Mouse (Mus musculus): ENCODE data around the gene Ttl. TPM values are rescaled to one million over a fixed set of nuclear protein-coding genes. Genes with fewer than 3 reads are reported as not detected.

The Ttl gene
- polyA plus RNA-seq, 1 experiment from 2014 or later = 46.9 TPM

- Histone ChIP-seq H3K27ac (ENCODE audit: low read depth, low read length) (no peak overlapping the region), H3K9ac (ENCODE audit: low read depth, low read length) (no peak overlapping the region), H3K4me1 (ENCODE audit: control insufficient read depth, insufficient read depth, low read depth, low read length) (peaks cover 23% of the 10 kb centered on the region), H3K36me3 (ENCODE audit: control insufficient read depth, insufficient read depth, low read length) (no peaks in the 10 kb centered on the region), H3K4me2 (ENCODE audit: low read length) (no peak overlapping the region), H3K4me3 (ENCODE audit: low read length) (no peak overlapping the region), H3K9me3 (ENCODE audit: control insufficient read depth, low read length) (no peaks in the 10 kb centered on the region), H3K27me3 (replicated peaks; ENCODE audit: control insufficient read depth, insufficient read depth, low read length) (no peaks in the 10 kb centered on the region)
- 90% methylated on average over 3 of the region's 3 CpGs for WGBS
- ATAC-seq = no peak
These were observed 4.6 kb downstream of the Ttl start for GRCm38 (mm10) chr2:129070296-129070695.

DNA sequence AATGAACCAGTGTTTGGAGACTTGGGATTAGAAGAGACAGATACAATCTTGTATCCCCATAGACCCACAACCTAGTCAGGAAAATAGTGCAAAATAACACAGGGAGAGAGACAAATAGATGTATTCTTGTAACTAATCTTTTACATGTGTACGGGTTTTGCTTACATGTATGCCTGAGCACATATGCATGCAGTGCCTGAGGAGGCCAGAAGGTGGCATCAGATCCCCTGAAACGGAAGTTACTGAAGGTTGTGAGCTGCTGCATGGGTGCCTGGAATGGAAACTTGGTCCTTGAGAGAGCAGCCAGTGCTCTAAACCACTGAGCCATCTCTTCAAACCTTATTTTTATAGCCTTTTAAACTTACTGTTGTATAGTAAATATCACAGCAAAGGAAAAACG lies 12.6 kb downstream of the Ttl start:
- Histone ChIP-seq H3K36me3 (ENCODE audit: control insufficient read depth, insufficient read depth, low read length) (peaks cover 38% of the 10 kb centered on the region), H3K27ac (ENCODE audit: low read depth, low read length) (no peak overlapping the region), H3K27me3 (replicated peaks; ENCODE audit: control insufficient read depth, insufficient read depth, low read length) (no peaks in the 10 kb centered on the region), H3K4me1 (ENCODE audit: control insufficient read depth, insufficient read depth, low read depth, low read length) (no peaks in the 10 kb centered on the region), H3K4me3 (ENCODE audit: low read length) (no peak overlapping the region), H3K4me2 (ENCODE audit: low read length) (no peak overlapping the region), H3K9me3 (ENCODE audit: control insufficient read depth, low read length) (no peaks in the 10 kb centered on the region), H3K9ac (ENCODE audit: low read depth, low read length) (no peak overlapping the region)
- WGBS = 78% methylated on average over 3 of the region's 3 CpGs
- ATAC-seq = no peak

GRCm38 (mm10) chr2:129079194-129079593 lies 13.5 kb downstream of the Ttl start:
- no peaks in the 10 kb centered on the region for H3K9me3 ChIP-seq (ENCODE audit: control insufficient read depth, low read length)
- H3K27me3 ChIP-seq (replicated peaks; ENCODE audit: control insufficient read depth, insufficient read depth, low read length) = no peaks in the 10 kb centered on the region
- no peak overlapping the region for H3K9ac ChIP-seq (ENCODE audit: low read depth, low read length)
- no peak overlapping the region for H3K27ac ChIP-seq (ENCODE audit: low read depth, low read length)
- no peak for ATAC-seq
- no peak overlapping the region for H3K4me3 ChIP-seq (ENCODE audit: low read length)
- no peak overlapping the region for H3K4me2 ChIP-seq (ENCODE audit: low read length)
- H3K4me1 ChIP-seq (ENCODE audit: control insufficient read depth, insufficient read depth, low read depth, low read length) = no peaks in the 10 kb centered on the region
- 75% methylated on average over 2 of the region's 2 CpGs for WGBS
- H3K36me3 ChIP-seq (ENCODE audit: control insufficient read depth, insufficient read depth, low read length) = peaks cover 38% of the 10 kb centered on the region

DNA sequence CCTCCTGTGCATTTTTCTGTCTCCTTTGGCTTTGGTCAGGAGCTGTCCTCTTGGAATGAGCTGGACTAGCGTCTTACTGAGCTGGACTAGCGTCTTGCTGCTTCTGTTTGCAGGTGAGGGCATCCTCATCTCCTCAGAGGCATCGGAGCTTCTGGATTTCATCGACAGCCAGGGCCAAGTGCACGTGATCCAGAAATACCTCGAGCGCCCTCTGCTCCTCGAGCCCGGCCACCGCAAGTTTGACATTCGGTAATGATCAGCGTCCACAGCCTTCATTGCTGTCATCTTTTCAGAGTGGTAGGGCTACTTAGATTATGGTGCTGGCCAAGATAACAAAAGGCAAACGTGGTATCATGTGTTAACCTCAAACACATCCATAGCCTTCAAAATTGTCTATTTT lies 15.4 kb downstream of the Ttl start:
- H3K4me2 ChIP-seq (ENCODE audit: low read length) = no peak overlapping the region
- WGBS = 71% methylated on average over 13 of the region's 13 CpGs
- H3K4me3 ChIP-seq (ENCODE audit: low read length) = no peak overlapping the region
- no peak overlapping the region for H3K27ac ChIP-seq (ENCODE audit: low read depth, low read length)
- ATAC-seq = no peak
- H3K9me3 ChIP-seq (ENCODE audit: control insufficient read depth, low read length) = no peaks in the 10 kb centered on the region
- H3K4me1 ChIP-seq (ENCODE audit: control insufficient read depth, insufficient read depth, low read depth, low read length) = no peaks in the 10 kb centered on the region
- no peaks in the 10 kb centered on the region for H3K27me3 ChIP-seq (replicated peaks; ENCODE audit: control insufficient read depth, insufficient read depth, low read length)
- H3K36me3 ChIP-seq (ENCODE audit: control insufficient read depth, insufficient read depth, low read length) = peaks cover 43% of the 10 kb centered on the region
- no peak overlapping the region for H3K9ac ChIP-seq (ENCODE audit: low read depth, low read length)

DNA sequence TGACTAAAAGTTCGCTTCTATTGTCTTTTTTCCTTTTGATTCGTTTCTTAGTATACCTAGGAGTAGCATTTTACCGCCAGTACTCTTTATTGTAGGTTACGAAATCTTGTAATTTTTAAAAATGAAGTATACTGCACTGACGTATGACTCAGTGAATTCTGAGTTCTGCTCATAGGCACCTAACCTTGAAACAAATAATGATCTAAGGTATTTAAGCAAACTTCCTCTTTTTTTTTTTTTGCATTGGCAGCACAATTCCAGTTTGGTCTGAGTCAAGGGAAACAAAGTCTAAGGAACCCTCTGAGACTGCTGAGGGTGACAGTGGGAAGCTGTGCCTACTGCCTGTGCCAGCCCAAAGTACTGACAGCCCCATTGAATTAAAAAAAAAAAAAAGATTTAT lies 17.8 kb downstream of the Ttl start:
- H3K27me3 ChIP-seq (replicated peaks; ENCODE audit: control insufficient read depth, insufficient read depth, low read length) = no peaks in the 10 kb centered on the region
- H3K4me1 ChIP-seq (ENCODE audit: control insufficient read depth, insufficient read depth, low read depth, low read length) = no peaks in the 10 kb centered on the region
- H3K4me2 ChIP-seq (ENCODE audit: low read length) = no peak overlapping the region
- no peak overlapping the region for H3K27ac ChIP-seq (ENCODE audit: low read depth, low read length)
- H3K9me3 ChIP-seq (ENCODE audit: control insufficient read depth, low read length) = no peaks in the 10 kb centered on the region
- ATAC-seq = no peak
- no peak overlapping the region for H3K4me3 ChIP-seq (ENCODE audit: low read length)
- H3K9ac ChIP-seq (ENCODE audit: low read depth, low read length) = no peak overlapping the region
- peaks cover 29% of the 10 kb centered on the region for H3K36me3 ChIP-seq (ENCODE audit: control insufficient read depth, insufficient read depth, low read length)
- 94% methylated on average over 5 of the region's 5 CpGs for WGBS

GRCm38 (mm10) chr2:129084959-129085358 lies 19.2 kb downstream of the Ttl start:
- Histone ChIP-seq H3K27me3 (replicated peaks; ENCODE audit: control insufficient read depth, insufficient read depth, low read length) (no peaks in the 10 kb centered on the region), H3K4me1 (ENCODE audit: control insufficient read depth, insufficient read depth, low read depth, low read length) (no peaks in the 10 kb centered on the region), H3K4me3 (ENCODE audit: low read length) (no peak overlapping the region), H3K36me3 (ENCODE audit: control insufficient read depth, insufficient read depth, low read length) (peaks cover 39% of the 10 kb centered on the region), H3K9me3 (ENCODE audit: control insufficient read depth, low read length) (no peaks in the 10 kb centered on the region), H3K9ac (ENCODE audit: low read depth, low read length) (no peak overlapping the region), H3K4me2 (ENCODE audit: low read length) (no peak overlapping the region), H3K27ac (ENCODE audit: low read depth, low read length) (no peak overlapping the region)
- ATAC-seq = no peak
- 54% methylated on average over 2 of the region's 2 CpGs for WGBS

DNA sequence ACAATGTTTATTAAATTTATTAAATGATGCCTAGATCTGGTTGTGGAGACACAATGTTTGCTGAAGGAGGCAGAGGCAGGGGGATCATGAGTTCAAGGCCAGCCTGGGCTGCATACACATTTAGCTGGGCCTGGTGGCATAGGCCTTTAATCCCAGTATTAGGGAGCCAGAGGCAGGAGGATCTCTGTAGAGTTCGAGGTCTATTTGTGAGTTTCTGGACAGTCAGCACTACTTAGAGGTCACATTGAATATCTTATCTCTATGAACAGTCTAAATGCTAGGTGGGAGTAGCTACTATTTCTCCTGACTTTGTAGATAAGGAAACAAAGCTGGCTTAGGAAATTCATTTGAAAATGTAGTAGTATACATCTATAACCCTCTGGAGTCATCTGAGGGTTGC lies 21.8 kb downstream of the Ttl start:
- no peak for ATAC-seq
- H3K9ac ChIP-seq (ENCODE audit: low read depth, low read length) = no peak overlapping the region

GRCm38 (mm10) chr2:129090370-129090769 lies 24.6 kb downstream of the Ttl start:
- Histone ChIP-seq H3K9me3 (ENCODE audit: control insufficient read depth, low read length) (no peaks in the 10 kb centered on the region), H3K27ac (ENCODE audit: low read depth, low read length) (no peak overlapping the region), H3K9ac (ENCODE audit: low read depth, low read length) (no peak overlapping the region), H3K36me3 (ENCODE audit: control insufficient read depth, insufficient read depth, low read length) (peaks cover 49% of the 10 kb centered on the region), H3K4me1 (ENCODE audit: control insufficient read depth, insufficient read depth, low read depth, low read length) (no peaks in the 10 kb centered on the region), H3K4me2 (ENCODE audit: low read length) (no peak overlapping the region), H3K4me3 (ENCODE audit: low read length) (no peak overlapping the region), H3K27me3 (replicated peaks; ENCODE audit: control insufficient read depth, insufficient read depth, low read length) (no peaks in the 10 kb centered on the region)
- WGBS = 37% methylated on average over 4 of the region's 4 CpGs
- no peak for ATAC-seq

More for the DNA sequence above, 21.8 kb downstream of the Ttl start:
- Histone ChIP-seq H3K36me3 (ENCODE audit: control insufficient read depth, insufficient read depth, low read length) (peaks cover 41% of the 10 kb centered on the region), H3K27ac (ENCODE audit: low read depth, low read length) (no peak overlapping the region), H3K4me3 (ENCODE audit: low read length) (no peak overlapping the region), H3K4me2 (ENCODE audit: low read length) (no peak overlapping the region), H3K4me1 (ENCODE audit: control insufficient read depth, insufficient read depth, low read depth, low read length) (no peaks in the 10 kb centered on the region), H3K9me3 (ENCODE audit: control insufficient read depth, low read length) (no peaks in the 10 kb centered on the region), H3K27me3 (replicated peaks; ENCODE audit: control insufficient read depth, insufficient read depth, low read length) (no peaks in the 10 kb centered on the region)
- 82% methylated on average over 1 of the region's 1 CpGs for WGBS

DNA sequence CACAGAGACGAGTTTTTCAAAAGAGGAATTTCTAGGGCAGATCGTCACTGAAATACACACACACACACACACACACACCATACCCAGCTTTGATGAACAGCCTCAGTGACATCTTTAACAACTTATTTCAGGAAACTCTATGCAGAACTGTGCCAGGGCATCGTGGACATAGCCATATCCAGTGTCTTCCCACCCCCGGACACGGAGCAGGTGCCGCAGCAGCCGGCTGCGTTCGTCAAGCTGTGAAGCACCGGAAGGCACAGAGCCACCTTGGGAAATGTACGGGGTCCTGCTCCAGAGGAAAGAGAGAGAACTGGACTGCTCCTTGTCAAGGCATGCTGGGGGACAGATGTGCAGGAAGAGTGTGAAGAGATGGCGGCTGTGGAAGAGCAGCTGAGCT lies 27.1 kb downstream of the Ttl start:
- WGBS = 87% methylated on average over 12 of the region's 12 CpGs
- H3K4me1 ChIP-seq (ENCODE audit: control insufficient read depth, insufficient read depth, low read depth, low read length) = no peaks in the 10 kb centered on the region
- no peak for ATAC-seq
- H3K9ac ChIP-seq (ENCODE audit: low read depth, low read length) = no peak overlapping the region
- H3K27ac ChIP-seq (ENCODE audit: low read depth, low read length) = no peak overlapping the region
- H3K27me3 ChIP-seq (replicated peaks; ENCODE audit: control insufficient read depth, insufficient read depth, low read length) = no peaks in the 10 kb centered on the region
- no peak overlapping the region for H3K4me2 ChIP-seq (ENCODE audit: low read length)
- H3K4me3 ChIP-seq (ENCODE audit: low read length) = no peak overlapping the region
- H3K36me3 ChIP-seq (ENCODE audit: control insufficient read depth, insufficient read depth, low read length) = peaks cover 43% of the 10 kb centered on the region
- H3K9me3 ChIP-seq (ENCODE audit: control insufficient read depth, low read length) = no peaks in the 10 kb centered on the region

Measured in hindbrain, embryonic 16.5 days (tissue).